Mouse (Mus musculus): ENCODE data around the gene Aco2. TPM values are rescaled to one million over a fixed set of nuclear protein-coding genes. Genes with fewer than 3 reads are reported as not detected.

Gene Aco2
- 136 and 144 TPM in 2 replicates for polyA plus RNA-seq (2014; fragmentation: Nextera tagmentation; extraction: Ambion mirVana)

GRCm38 (mm10) chr15:81872262-81873136 is at the start of gene Aco2:
TSS of gene Aco2 (plus strand) at chr15:81872309.
- Histone ChIP-seq H3K4me1 (ENCODE audit: control insufficient read depth, insufficient read depth, low read length) (peaks cover 6% of the 10 kb centered on the region; the same call in 1 of the 2 replicates), H3K4me3 (ENCODE audit: low read depth, low read length) (peak within 1 kb of the TSS; percentile 99), H3K27ac (ENCODE audit: low read length) (peak within 1 kb of the TSS; percentile 96), H3K27me3 (ENCODE audit: control insufficient read depth, insufficient read depth, low read length) (no peaks in the 10 kb centered on the region), H3K36me3 (ENCODE audit: control insufficient read depth, insufficient read depth, low read length) (peaks cover 31% of the 10 kb centered on the region), H3K9me3 (ENCODE audit: control insufficient read depth, low read depth, low read length) (no peaks in the 10 kb centered on the region), H3K4me2 (replicated peaks; ENCODE audit: low read depth, low read length) (peak within 1 kb of the TSS; percentile 91), H3K9ac (replicated peaks; ENCODE audit: low read depth, low read length) (peak within 1 kb of the TSS; percentile 89)
- WGBS: under 1% methylated on average over 53 of the region's 53 CpGs
- peak; percentile 87 for ATAC-seq (ENCODE audit: insufficient number of reproducible peaks, insufficient read depth, low FRiP score, low read depth)

- H3K9ac ChIP-seq (replicated peaks; ENCODE audit: low read depth, low read length): no peak overlapping the region
- peaks cover 49% of the 10 kb centered on the region for H3K36me3 ChIP-seq (ENCODE audit: control insufficient read depth, insufficient read depth, low read length)
- no peaks in the 10 kb centered on the region for H3K9me3 ChIP-seq (ENCODE audit: control insufficient read depth, low read depth, low read length)
- no peak for ATAC-seq (ENCODE audit: insufficient number of reproducible peaks, insufficient read depth, low FRiP score, low read depth)
- 77% methylated on average over 3 of the region's 3 CpGs for WGBS
- H3K4me2 ChIP-seq (replicated peaks; ENCODE audit: low read depth, low read length): no peak overlapping the region
- H3K4me3 ChIP-seq (ENCODE audit: low read depth, low read length): no peak overlapping the region
- H3K27me3 ChIP-seq (ENCODE audit: control insufficient read depth, insufficient read depth, low read length): no peaks in the 10 kb centered on the region
- no peaks in the 10 kb centered on the region for H3K4me1 ChIP-seq (ENCODE audit: control insufficient read depth, insufficient read depth, low read length)
- H3K27ac ChIP-seq (ENCODE audit: low read length): no peak overlapping the region
Measured at GRCm38 (mm10) chr15:81822631-81823030, 49.5 kb upstream of the Aco2 start.

- H3K4me2 ChIP-seq (replicated peaks; ENCODE audit: low read depth, low read length): no peak overlapping the region
- H3K9ac ChIP-seq (replicated peaks; ENCODE audit: low read depth, low read length): no peak overlapping the region
- H3K4me1 ChIP-seq (ENCODE audit: control insufficient read depth, insufficient read depth, low read length): no peaks in the 10 kb centered on the region
- no peak overlapping the region for H3K4me3 ChIP-seq (ENCODE audit: low read depth, low read length)
- no peak overlapping the region for H3K27ac ChIP-seq (ENCODE audit: low read length)
- H3K27me3 ChIP-seq (ENCODE audit: control insufficient read depth, insufficient read depth, low read length): no peaks in the 10 kb centered on the region
- ATAC-seq (ENCODE audit: insufficient number of reproducible peaks, insufficient read depth, low FRiP score, low read depth): no peak
- no peaks in the 10 kb centered on the region for H3K9me3 ChIP-seq (ENCODE audit: control insufficient read depth, low read depth, low read length)
- 71% methylated on average over 3 of the region's 3 CpGs for WGBS
- H3K36me3 ChIP-seq (ENCODE audit: control insufficient read depth, insufficient read depth, low read length): peaks cover 42% of the 10 kb centered on the region
Measured at GRCm38 (mm10) chr15:81824832-81825231, 47.3 kb upstream of the Aco2 start.

GRCm38 (mm10) chr15:81828426-81829207 is 43.5 kb upstream of the Aco2 start:
- no peak for ATAC-seq (ENCODE audit: insufficient number of reproducible peaks, insufficient read depth, low FRiP score, low read depth)
- H3K9me3 ChIP-seq (ENCODE audit: control insufficient read depth, low read depth, low read length): no peaks in the 10 kb centered on the region
- no peaks in the 10 kb centered on the region for H3K27me3 ChIP-seq (ENCODE audit: control insufficient read depth, insufficient read depth, low read length)
- no peak overlapping the region for H3K4me3 ChIP-seq (ENCODE audit: low read depth, low read length)
- no peak overlapping the region for H3K9ac ChIP-seq (replicated peaks; ENCODE audit: low read depth, low read length)
- H3K4me2 ChIP-seq (replicated peaks; ENCODE audit: low read depth, low read length): no peak overlapping the region
- no peak overlapping the region; the same call in 1 of the 2 replicates for H3K27ac ChIP-seq (ENCODE audit: low read length)
- 89% methylated on average over 7 of the region's 7 CpGs for WGBS
- H3K36me3 ChIP-seq (ENCODE audit: control insufficient read depth, insufficient read depth, low read length): peaks cover 22% of the 10 kb centered on the region; the same call in 1 of the 2 replicates
- no peaks in the 10 kb centered on the region for H3K4me1 ChIP-seq (ENCODE audit: control insufficient read depth, insufficient read depth, low read length)

- Histone ChIP-seq H3K4me2 (replicated peaks; ENCODE audit: low read depth, low read length) (no peak overlapping the region), H3K27me3 (ENCODE audit: control insufficient read depth, insufficient read depth, low read length) (no peaks in the 10 kb centered on the region), H3K4me3 (ENCODE audit: low read depth, low read length) (no peak overlapping the region), H3K4me1 (ENCODE audit: control insufficient read depth, insufficient read depth, low read length) (no peaks in the 10 kb centered on the region), H3K9me3 (ENCODE audit: control insufficient read depth, low read depth, low read length) (no peaks in the 10 kb centered on the region), H3K27ac (ENCODE audit: low read length) (no peak overlapping the region), H3K36me3 (ENCODE audit: control insufficient read depth, insufficient read depth, low read length) (peaks cover 22% of the 10 kb centered on the region; the same call in 1 of the 2 replicates), H3K9ac (replicated peaks; ENCODE audit: low read depth, low read length) (no peak overlapping the region)
- ATAC-seq (ENCODE audit: insufficient number of reproducible peaks, insufficient read depth, low FRiP score, low read depth): no peak
- 74% methylated on average over 2 of the region's 2 CpGs for WGBS
Measured at GRCm38 (mm10) chr15:81829208-81829580, 42.9 kb upstream of the Aco2 start.

- ATAC-seq (ENCODE audit: insufficient number of reproducible peaks, insufficient read depth, low FRiP score, low read depth): no peak
- no peak overlapping the region for H3K27ac ChIP-seq (ENCODE audit: low read length)
- no peak overlapping the region for H3K9ac ChIP-seq (replicated peaks; ENCODE audit: low read depth, low read length)
- no peak overlapping the region for H3K4me3 ChIP-seq (ENCODE audit: low read depth, low read length)
- H3K4me1 ChIP-seq (ENCODE audit: control insufficient read depth, insufficient read depth, low read length): peaks cover 2% of the 10 kb centered on the region; the same call in 1 of the 2 replicates
- peaks cover 13% of the 10 kb centered on the region; the same call in 1 of the 2 replicates for H3K36me3 ChIP-seq (ENCODE audit: control insufficient read depth, insufficient read depth, low read length)
- WGBS: 96% methylated on average over 4 of the region's 4 CpGs
- H3K4me2 ChIP-seq (replicated peaks; ENCODE audit: low read depth, low read length): no peak overlapping the region
- no peaks in the 10 kb centered on the region for H3K27me3 ChIP-seq (ENCODE audit: control insufficient read depth, insufficient read depth, low read length)
- H3K9me3 ChIP-seq (ENCODE audit: control insufficient read depth, low read depth, low read length): no peaks in the 10 kb centered on the region
Measured at GRCm38 (mm10) chr15:81830530-81830929, 41.6 kb upstream of the Aco2 start.

- 15% methylated on average over 24 of the region's 24 CpGs for WGBS
- Histone ChIP-seq H3K9ac (replicated peaks; ENCODE audit: low read depth, low read length) (no peak overlapping the region), H3K4me3 (ENCODE audit: low read depth, low read length) (no peak overlapping the region), H3K27me3 (ENCODE audit: control insufficient read depth, insufficient read depth, low read length) (no peaks in the 10 kb centered on the region), H3K4me1 (ENCODE audit: control insufficient read depth, insufficient read depth, low read length) (peaks cover 9% of the 10 kb centered on the region; the same call in 1 of the 2 replicates), H3K9me3 (ENCODE audit: control insufficient read depth, low read depth, low read length) (no peaks in the 10 kb centered on the region), H3K4me2 (replicated peaks; ENCODE audit: low read depth, low read length) (peak overlapping the region; percentile 23; the same call in 1 of the 2 replicates), H3K27ac (ENCODE audit: low read length) (no peak overlapping the region; the same call in 1 of the 2 replicates), H3K36me3 (ENCODE audit: control insufficient read depth, insufficient read depth, low read length) (peaks cover 6% of the 10 kb centered on the region; the same call in 1 of the 2 replicates)
- ATAC-seq (ENCODE audit: insufficient number of reproducible peaks, insufficient read depth, low FRiP score, low read depth): peak; percentile 81; the same call in 1 of the 2 replicates
Measured at GRCm38 (mm10) chr15:81831136-81831825, 40.8 kb upstream of the Aco2 start.

GRCm38 (mm10) chr15:81832219-81832618 is 39.9 kb upstream of the Aco2 start:
- 59% methylated on average over 3 of the region's 3 CpGs for WGBS
- H3K9ac ChIP-seq (replicated peaks; ENCODE audit: low read depth, low read length): no peak overlapping the region
- no peaks in the 10 kb centered on the region; the same call in 1 of the 2 replicates for H3K36me3 ChIP-seq (ENCODE audit: control insufficient read depth, insufficient read depth, low read length)
- no peaks in the 10 kb centered on the region for H3K27me3 ChIP-seq (ENCODE audit: control insufficient read depth, insufficient read depth, low read length)
- H3K4me1 ChIP-seq (ENCODE audit: control insufficient read depth, insufficient read depth, low read length): peaks cover 16% of the 10 kb centered on the region
- no peaks in the 10 kb centered on the region for H3K9me3 ChIP-seq (ENCODE audit: control insufficient read depth, low read depth, low read length)
- no peak overlapping the region for H3K4me2 ChIP-seq (replicated peaks; ENCODE audit: low read depth, low read length)
- ATAC-seq (ENCODE audit: insufficient number of reproducible peaks, insufficient read depth, low FRiP score, low read depth): no peak
- no peak overlapping the region for H3K27ac ChIP-seq (ENCODE audit: low read length)
- no peak overlapping the region for H3K4me3 ChIP-seq (ENCODE audit: low read depth, low read length)

Measured in stomach, embryonic 14.5 days (tissue).